Mouse (Mus musculus): Measurements from ENCODE around the gene Bfsp2.
"Not testable (repeated sequence)": the region's sequence is repeated elsewhere in the genome, so short reads cannot be mapped to it uniquely, and the experiment has no call there.

The Bfsp2 gene

GRCm38 (mm10) chr9:103426425-103426824, 53.8 kb downstream of the Bfsp2 start:
- no peak for DNase-seq

- DNase-seq, result no peak
Observed at GRCm38 (mm10) chr9:103424869-103425268, 55.4 kb downstream of the Bfsp2 start.

DNA sequence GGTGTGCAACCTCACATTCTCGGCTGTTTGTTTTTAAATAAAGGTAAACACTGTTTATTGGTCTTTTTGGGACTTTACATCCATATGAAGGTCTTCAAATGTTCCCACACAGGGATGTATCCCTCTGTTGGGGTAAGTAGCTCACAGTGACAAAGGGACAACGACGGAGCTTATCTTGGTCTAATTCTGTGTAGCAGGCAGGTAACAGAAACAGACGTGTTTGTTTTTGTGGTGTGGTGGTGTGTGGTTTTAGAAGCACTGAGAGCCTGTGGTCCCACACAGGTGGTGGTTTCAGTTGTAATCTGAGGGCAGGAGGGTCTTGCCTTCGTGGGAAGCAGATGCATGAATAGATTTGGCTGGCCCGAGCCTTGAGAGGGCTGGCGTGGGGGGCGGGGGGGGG, 56.3 kb downstream of the Bfsp2 start:
- DNase-seq, result no peak

- no peak for DNase-seq
Observed at GRCm38 (mm10) chr9:103423384-103423783, 56.8 kb downstream of the Bfsp2 start.

- DNase-seq, result peak; percentile 28 to 46
Observed at GRCm38 (mm10) chr9:103422847-103423246, 57.4 kb downstream of the Bfsp2 start.

GRCm38 (mm10) chr9:103420844-103421243, 59.4 kb downstream of the Bfsp2 start:
- no peak for DNase-seq

GRCm38 (mm10) chr9:103418786-103419185, 61.4 kb downstream of the Bfsp2 start:
- DNase-seq, result no peak

GRCm38 (mm10) chr9:103418267-103418666, 62.0 kb downstream of the Bfsp2 start:
- DNase-seq, result not testable (repeated sequence)

DNA sequence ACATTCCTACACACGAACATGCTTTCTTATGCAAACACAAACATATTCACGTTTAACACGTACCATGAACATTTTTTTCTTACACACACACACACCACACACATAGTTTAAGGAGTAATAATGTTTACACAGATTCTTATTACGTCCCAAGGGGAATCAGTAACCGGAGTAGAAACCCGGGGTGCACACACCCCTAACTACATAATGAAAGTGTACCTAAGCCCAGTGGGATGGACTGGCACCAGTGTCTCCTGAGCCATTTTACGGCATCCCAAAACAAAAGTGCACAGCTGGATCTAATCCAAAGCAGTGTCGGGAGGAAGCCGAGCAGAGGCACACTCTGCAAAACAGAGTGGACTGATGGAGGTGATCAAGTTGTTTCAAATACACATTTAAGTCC, 66.8 kb downstream of the Bfsp2 start:
- DNase-seq, result no peak

GRCm38 (mm10) chr9:103409119-103409518, 71.1 kb downstream of the Bfsp2 start:
- DNase-seq, result no peak

- DNase-seq, result no peak
Observed at GRCm38 (mm10) chr9:103408136-103408777, 72.0 kb downstream of the Bfsp2 start.

DNA sequence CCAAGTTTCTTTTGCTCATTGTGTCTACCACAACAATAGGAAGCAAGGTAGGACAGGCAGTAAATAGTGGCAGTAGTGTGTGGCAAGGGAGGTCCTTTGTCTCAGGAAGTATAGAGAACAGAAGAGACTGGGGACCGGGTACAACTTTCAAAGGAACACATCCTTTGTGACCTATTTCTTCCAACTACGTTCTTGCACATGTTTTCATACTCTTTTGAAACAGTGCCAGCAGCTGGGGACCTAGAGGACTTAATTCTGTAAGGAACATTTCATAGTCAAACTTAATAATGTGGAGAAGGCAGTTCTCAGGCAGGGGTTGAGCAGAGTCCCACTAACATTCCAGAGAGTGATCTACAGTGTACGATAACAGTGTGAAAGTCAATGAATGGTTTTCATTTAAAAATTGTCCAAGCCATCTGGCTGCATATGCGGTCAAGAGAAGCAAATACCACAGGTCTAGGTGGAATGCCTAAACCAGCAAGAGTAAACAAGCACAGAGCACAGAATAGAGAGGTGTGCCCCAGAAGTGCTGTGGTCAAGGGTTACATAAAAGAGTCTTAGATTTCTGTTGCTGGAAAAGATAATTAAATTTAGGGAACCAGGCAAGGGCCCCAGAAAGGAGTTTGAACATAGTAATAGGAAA, 76.8 kb downstream of the Bfsp2 start:
- DNase-seq, result no peak

- DNase-seq, result no peak
Observed at GRCm38 (mm10) chr9:103398509-103399157, 81.6 kb downstream of the Bfsp2 start.

- DNase-seq, result no peak
Observed at GRCm38 (mm10) chr9:103393256-103393655, 87.0 kb downstream of the Bfsp2 start.

DNA sequence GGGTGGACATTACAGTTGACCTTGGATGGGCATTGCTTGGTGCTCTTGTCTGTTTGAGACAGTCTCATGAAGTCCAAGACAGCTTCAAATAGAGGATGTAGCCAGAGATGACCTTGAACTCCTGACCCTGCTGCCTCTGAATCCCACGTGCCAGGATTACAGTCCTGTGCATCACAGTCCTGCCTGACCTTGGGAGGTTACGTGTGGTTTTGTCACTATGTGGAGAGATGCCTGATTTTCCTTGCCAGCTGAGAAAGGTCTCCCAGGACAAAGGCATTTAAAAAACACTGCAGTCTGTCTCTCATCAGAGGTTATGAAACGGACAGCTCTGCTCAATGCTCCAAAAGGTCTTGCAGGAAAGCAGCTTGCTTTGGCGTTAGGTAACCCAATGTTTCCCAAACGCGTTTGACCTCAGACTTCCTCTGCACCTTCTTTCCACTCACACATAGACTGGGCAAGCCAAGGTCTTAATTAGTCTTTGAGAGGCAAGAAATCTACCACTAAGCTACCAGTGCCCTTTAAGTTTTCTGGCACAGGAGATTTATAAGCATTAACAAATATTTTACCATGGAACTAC, 88.3 kb downstream of the Bfsp2 start:
- no peak for DNase-seq

DNA sequence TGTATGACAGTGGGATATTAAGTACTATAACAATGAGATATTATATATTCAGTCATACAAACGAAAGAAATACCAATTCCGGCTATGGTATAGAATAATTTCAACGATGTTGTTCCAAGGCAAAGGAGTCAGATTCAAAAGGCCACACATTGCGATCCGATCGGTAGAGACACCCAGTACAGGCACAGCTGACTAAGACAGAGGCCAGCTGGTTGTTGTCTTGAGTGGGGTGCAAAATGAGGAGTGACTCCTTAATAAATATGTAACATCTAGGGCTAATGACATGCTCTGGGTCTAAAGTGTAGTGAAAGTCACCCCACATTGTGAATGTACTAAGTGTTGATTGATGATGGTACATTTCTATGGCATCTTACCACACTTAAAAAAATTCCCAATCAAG, 91.0 kb downstream of the Bfsp2 start:
- no peak for DNase-seq

GRCm38 (mm10) chr9:103387011-103387653, 93.1 kb downstream of the Bfsp2 start:
- no peak for DNase-seq

GRCm38 (mm10) chr9:103386573-103386972, 93.6 kb downstream of the Bfsp2 start:
- DNase-seq, result no peak

DNA sequence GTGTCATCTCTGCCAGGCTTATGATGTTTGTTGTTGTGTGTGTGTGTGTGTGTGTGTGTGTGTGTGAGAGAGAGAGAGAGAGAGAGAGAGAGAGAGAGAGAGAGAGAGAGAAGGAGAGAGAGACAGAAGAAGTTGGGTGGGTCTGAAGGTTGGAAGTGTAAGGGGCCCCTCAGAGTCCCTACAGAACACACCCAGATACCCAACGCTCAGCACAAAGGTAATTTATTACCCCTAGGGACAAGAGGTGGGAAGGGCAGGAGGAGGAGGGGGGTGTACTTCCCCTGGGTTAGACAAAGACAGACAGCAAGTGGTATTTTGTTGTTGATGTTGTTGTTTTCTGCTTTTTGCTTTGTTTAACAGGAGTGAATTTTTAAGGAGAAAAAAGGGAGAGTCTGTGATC, 94.6 kb downstream of the Bfsp2 start:
- DNase-seq, result no peak

DNA sequence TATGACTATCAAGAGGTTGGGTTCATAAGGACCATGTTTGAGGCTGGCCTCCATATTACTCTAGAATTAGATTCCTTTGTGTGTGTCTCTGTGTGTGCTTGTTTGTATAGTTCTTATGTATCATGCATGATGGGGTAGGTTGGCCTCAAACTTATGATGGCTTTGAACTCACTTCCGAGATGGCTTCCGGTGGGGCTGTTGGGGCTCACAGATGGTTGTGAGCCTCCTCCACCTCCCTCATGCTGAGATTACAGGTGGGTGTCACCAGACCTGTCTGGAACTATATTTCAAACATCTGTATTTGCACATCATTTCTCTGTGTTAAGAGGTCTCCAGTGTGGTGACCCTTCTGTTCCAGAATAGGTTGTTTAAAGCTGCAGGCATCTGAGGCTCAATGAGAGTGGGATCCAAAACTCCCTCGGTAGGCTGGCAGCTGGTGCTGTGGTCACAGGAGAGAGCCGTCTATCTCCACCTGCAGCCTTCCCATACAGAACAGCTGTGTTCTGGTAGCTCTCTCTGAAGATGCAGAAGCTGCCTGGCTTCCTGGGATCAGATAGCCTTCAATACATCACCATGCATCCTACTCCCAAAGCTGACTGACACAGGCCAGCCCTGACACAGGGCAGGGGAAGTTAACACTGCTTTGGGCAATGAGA, 96.0 kb downstream of the Bfsp2 start:
- no peak for DNase-seq

DNA sequence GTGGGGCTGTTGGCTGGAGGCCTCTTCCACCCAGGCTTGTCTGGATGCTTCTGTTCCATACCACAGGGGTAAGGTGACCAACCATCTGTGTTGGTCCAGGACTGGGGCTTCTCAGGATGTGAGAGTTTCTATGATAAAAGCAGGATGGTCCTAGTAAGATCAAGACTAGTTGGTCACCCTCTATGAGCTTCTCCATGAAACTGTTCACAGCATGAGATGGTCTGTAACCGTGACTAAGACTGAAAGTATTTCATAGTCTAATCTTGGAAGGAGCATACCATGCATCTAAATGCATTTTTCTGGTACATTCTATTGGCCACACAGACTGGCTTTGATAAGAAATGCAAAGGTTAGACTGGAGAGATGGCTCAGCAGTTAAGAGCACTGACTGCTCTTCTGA, 96.6 kb downstream of the Bfsp2 start:
- no peak for DNase-seq

GRCm38 (mm10) chr9:103382989-103383388, 97.2 kb downstream of the Bfsp2 start:
- no peak for DNase-seq

- no peak for DNase-seq
Observed at GRCm38 (mm10) chr9:103380566-103380965, 99.7 kb downstream of the Bfsp2 start.

Data from cerebellum, postnatal 36 days (tissue).